Mouse (Mus musculus) CH12.LX (cell line): ENCODE measurements around the gene Sept9. TPM values are rescaled to one million over a fixed set of nuclear protein-coding genes. Genes with fewer than 3 reads are reported as not detected.

ENCODE experiments used
- DNase-seq: peaks from one replicate; pipeline ENCODE4 v3.0.0-alpha.2; 2013; ENCODE audit errors: extremely low read depth
- H3K27ac ChIP-seq: 2 replicates; pipeline ENCODE4 v1.5.1; 2012; ENCODE audit warnings: low read depth, mild to moderate bottlenecking, control low read depth, moderate library complexity; ENCODE audit not compliant: insufficient read depth
- H3K27me3 ChIP-seq: replicated peaks from 2 replicates; pipeline ENCODE3; 2012; ENCODE audit warnings: inconsistent platforms
- H3K36me3 ChIP-seq, 2 experiments: replicated peaks in 1 of 2; 2 replicates each; pipeline versions ENCODE3 to v1.6.1; 2012; ENCODE audit warnings: inconsistent platforms in 1 of 2, low read length in 1 of 2, mild to moderate bottlenecking in 1 of 2, mixed read lengths in 1 of 2, moderate library complexity in 1 of 2; ENCODE audit not compliant: control insufficient read depth in 1 of 2, insufficient read depth in 1 of 2
- H3K4me1 ChIP-seq, 2 experiments: 2 replicates each; pipeline ENCODE4 v1.6.1; 2012; ENCODE audit warnings: inconsistent platforms in 1 of 2, moderate library complexity in 1 of 2; ENCODE audit not compliant: insufficient read depth in 2 of 2, control insufficient read depth in 1 of 2
- H3K4me2 ChIP-seq: 2 replicates; pipeline ENCODE4 v1.6.1; 2012; ENCODE audit warnings: low read depth, mild to moderate bottlenecking, control low read depth; ENCODE audit not compliant: poor library complexity, insufficient read depth, severe bottlenecking
- H3K4me3 ChIP-seq, 3 experiments: fragments of 150-350 bp in 1 of 3; sonication (generic) in 1 of 3; replicated peaks in 1 of 3; 2 replicates each; pipeline versions ENCODE3 to v1.5.1; 2011 to 2012; ENCODE audit warnings: low read depth in 2 of 3, low read length in 2 of 3, mild to moderate bottlenecking in 2 of 3, moderate library complexity in 2 of 3, control low read depth in 1 of 3, improper control_type of control experiment in 1 of 3, inconsistent platforms in 1 of 3, mixed read lengths in 1 of 3; ENCODE audit not compliant: poor library complexity in 1 of 3
- H3K79me2 ChIP-seq: replicated peaks from 2 replicates; pipeline ENCODE4 v1.6.1; 2012; ENCODE audit warnings: mild to moderate bottlenecking, moderate library complexity; ENCODE audit not compliant: control insufficient read depth, poor library complexity, insufficient read depth, severe bottlenecking; ENCODE audit errors: extremely low read depth
- H3K9ac ChIP-seq: 2 replicates; pipeline ENCODE4 v1.6.1; 2012; ENCODE audit warnings: low read depth, mild to moderate bottlenecking, control low read depth, moderate library complexity; ENCODE audit not compliant: insufficient read depth
- H3K9me3 ChIP-seq: replicated peaks from 2 replicates; pipeline ENCODE3; 2012; ENCODE audit warnings: low read length, inconsistent platforms, mixed read lengths
- BHLHE40 ChIP-seq: IDR thresholded peaks from 2 replicates; pipeline ENCODE4 v1.6.1; 2011; ENCODE audit warnings: mild to moderate bottlenecking, low read depth, low read length, improper control_type of control experiment
- CHD2 ChIP-seq: IDR thresholded peaks from 2 replicates; pipeline ENCODE4 v1.6.1; 2011; ENCODE audit warnings: low read length, improper control_type of control experiment
- ELF1 ChIP-seq: IDR thresholded peaks from 2 replicates; pipeline ENCODE4 v1.6.1; 2014; ENCODE audit warnings: low read depth, mild to moderate bottlenecking, inconsistent platforms, low read length, improper control_type of control experiment
- EP300 ChIP-seq: IDR thresholded peaks from 2 replicates; pipeline ENCODE4 v1.6.1; 2011; ENCODE audit warnings: low read length, improper control_type of control experiment
- HCFC1 ChIP-seq: IDR thresholded peaks from 2 replicates; pipeline ENCODE4 v1.6.1; 2012; ENCODE audit warnings: low read depth, mild to moderate bottlenecking, inconsistent platforms, low read length, improper control_type of control experiment
- JUND ChIP-seq: conservative IDR thresholded peaks from 2 replicates; pipeline ENCODE4 v1.6.1; 2011; ENCODE audit warnings: low read depth, low read length, improper control_type of control experiment
- KAT2A ChIP-seq: IDR thresholded peaks from 2 replicates; pipeline ENCODE4 v1.6.1; 2012; ENCODE audit warnings: low read length, improper control_type of control experiment, inconsistent platforms; ENCODE audit not compliant: insufficient replicate concordance
- MAFK ChIP-seq: IDR thresholded peaks from 2 replicates; pipeline ENCODE4 v1.6.1; 2011; ENCODE audit warnings: low read length, improper control_type of control experiment; ENCODE audit not compliant: insufficient replicate concordance
- MAZ ChIP-seq: IDR thresholded peaks from 2 replicates; pipeline ENCODE4 v1.6.1; 2012; ENCODE audit warnings: low read depth, mild to moderate bottlenecking, inconsistent platforms, low read length, improper control_type of control experiment, moderate library complexity
- MEF2A ChIP-seq: IDR thresholded peaks from 2 replicates; pipeline ENCODE4 v1.6.1; 2014; ENCODE audit warnings: low read depth, mild to moderate bottlenecking, inconsistent platforms, low read length, improper control_type of control experiment, borderline replicate concordance
- MXI1 ChIP-seq: IDR thresholded peaks from 2 replicates; pipeline ENCODE4 v1.6.1; 2011; ENCODE audit warnings: mild to moderate bottlenecking, low read depth, low read length, improper control_type of control experiment
- MYC ChIP-seq: IDR thresholded peaks from 2 replicates; pipeline ENCODE4 v1.6.1; 2011; ENCODE audit warnings: low read depth, mild to moderate bottlenecking, improper control_type of control experiment, low read length
- NELFE ChIP-seq: IDR thresholded peaks from 2 replicates; pipeline ENCODE4 v1.6.1; 2011; ENCODE audit warnings: low read depth, low read length, improper control_type of control experiment
- NRF1 ChIP-seq: IDR thresholded peaks from 2 replicates; pipeline ENCODE4 v1.6.1; 2014; ENCODE audit warnings: low read depth, mild to moderate bottlenecking, inconsistent platforms, low read length, improper control_type of control experiment, moderate library complexity
- RAD21 ChIP-seq: IDR thresholded peaks from 2 replicates; pipeline ENCODE4 v1.6.1; 2011; ENCODE audit warnings: low read depth, mild to moderate bottlenecking, low read length, improper control_type of control experiment, moderate library complexity
- RCOR1 ChIP-seq: conservative IDR thresholded peaks from 2 replicates; pipeline ENCODE4 v1.6.1; 2012; ENCODE audit warnings: low read depth, mild to moderate bottlenecking, inconsistent platforms, low read length, improper control_type of control experiment
- SIN3A ChIP-seq: IDR thresholded peaks from 2 replicates; pipeline ENCODE4 v1.6.1; 2012; ENCODE audit warnings: low read length, improper control_type of control experiment, inconsistent platforms
- SMC3 ChIP-seq: IDR thresholded peaks from 2 replicates; pipeline ENCODE4 v1.6.1; 2011; ENCODE audit warnings: low read depth, low read length, improper control_type of control experiment
- TCF12 ChIP-seq: IDR thresholded peaks from 2 replicates; pipeline ENCODE4 v1.6.1; 2014; ENCODE audit warnings: low read depth, mild to moderate bottlenecking, inconsistent platforms, low read length, improper control_type of control experiment
- UBTF ChIP-seq: IDR thresholded peaks from 2 replicates; pipeline ENCODE4 v1.6.1; 2012; ENCODE audit warnings: low read depth, mild to moderate bottlenecking, inconsistent platforms, low read length, improper control_type of control experiment, moderate library complexity
- USF2 ChIP-seq: conservative IDR thresholded peaks from 2 replicates; pipeline ENCODE4 v1.6.1; 2011; ENCODE audit warnings: low read depth, low read length, improper control_type of control experiment
- ZC3H11A ChIP-seq: IDR thresholded peaks from 2 replicates; pipeline ENCODE4 v1.6.1; 2012; ENCODE audit warnings: low read depth, mild to moderate bottlenecking, inconsistent platforms, low read length, improper control_type of control experiment
- ZMIZ1 ChIP-seq: IDR thresholded peaks from 2 replicates; pipeline ENCODE4 v1.6.1; 2012; ENCODE audit warnings: low read depth, mild to moderate bottlenecking, inconsistent platforms, low read length, improper control_type of control experiment
- ZNF384 ChIP-seq: IDR thresholded peaks from 2 replicates; pipeline ENCODE4 v1.6.1; 2012; ENCODE audit warnings: low read depth, low read length, improper control_type of control experiment, inconsistent platforms
- dilution Hi-C: fragments of 300-500 bp; cut with MboI; formaldehyde crosslinking; loops from 2 replicates; pipeline ENCODE4 v1.14.3; 2020; ENCODE audit warnings: low sequenced_read_pairs; ENCODE audit not compliant: extremely low pct_unique_long_range_greater_than_20kb, extremely low pct_ligation_motif_present
- in situ Hi-C: fragments of 300-500 bp; cut with MboI; formaldehyde crosslinking; loops from 3 replicates; pipeline ENCODE4 v1.14.3; 2019; ENCODE audit warnings: low sequenced_read_pairs, low pct_ligation_motif_present, low pct_unique_long_range_greater_than_20kb, mixed read lengths
- polyA plus RNA-seq: library from polyadenylated mRNA; unstranded; fragments of >175 nt; gene quantifications from 2 replicates; pipeline ENCODE4 v1.2.1, GENCODE M21; 2012; ENCODE audit warnings: low read depth; ENCODE audit not compliant: insufficient read length
- total RNA-seq, 2 experiments: library from RNA; depleted of rRNA; stranded (reverse); fragments of 300-350 nt in 1 of 2; fragments of >200 nt in 1 of 2; gene quantifications; 2 replicates each; pipeline ENCODE4 v1.2.3; 2012 to 2014

The Sept9 gene
- total and polyA plus RNA-seq, 3 experiments, result 47.6 to 128 (median 110) TPM

DNA sequence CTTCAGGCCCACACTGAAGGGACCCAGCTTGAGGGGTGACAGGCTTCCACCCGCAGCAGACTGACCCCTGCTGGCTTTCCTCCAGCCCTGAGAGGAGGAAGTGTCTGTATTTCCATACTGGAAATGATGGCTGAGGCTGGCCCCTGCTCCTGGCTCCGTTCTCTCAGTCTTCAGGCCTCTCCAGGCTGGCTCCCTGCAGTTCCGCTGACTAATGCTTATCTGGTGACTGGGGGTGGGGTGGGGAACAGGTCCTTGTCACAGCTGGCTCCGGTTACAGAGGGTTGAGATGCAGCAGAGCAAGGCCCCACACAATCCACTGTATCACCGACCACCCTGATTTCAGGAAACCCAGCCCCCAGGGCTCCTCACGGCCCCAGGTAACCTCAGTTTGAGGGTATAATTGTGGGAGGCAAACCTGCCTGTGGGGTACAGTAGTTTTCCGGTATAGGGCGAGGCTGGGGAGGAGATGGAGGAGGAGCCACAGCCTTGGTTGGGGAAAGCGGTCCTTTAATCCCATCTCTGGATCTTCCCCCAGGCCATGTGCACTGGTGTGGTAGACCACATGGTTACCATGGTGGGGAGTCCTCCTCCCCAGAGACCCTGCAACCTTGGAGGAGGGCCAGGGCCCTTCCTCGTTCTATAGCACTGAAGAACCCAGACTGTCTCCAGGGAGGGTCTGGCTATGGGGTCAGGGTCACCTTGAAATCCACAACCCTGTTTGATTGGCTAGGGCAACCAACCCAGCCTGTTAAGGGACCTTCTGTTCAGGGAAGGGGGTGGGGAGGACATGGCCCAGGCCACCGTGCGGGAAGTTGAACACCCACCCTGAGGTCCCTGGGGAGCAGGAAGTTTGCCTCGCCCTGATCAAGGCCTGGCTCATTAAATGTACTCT is 108.7 kb downstream of the Sept9 start (continued):
- no peak for TF ChIP-seq HCFC1

DNA sequence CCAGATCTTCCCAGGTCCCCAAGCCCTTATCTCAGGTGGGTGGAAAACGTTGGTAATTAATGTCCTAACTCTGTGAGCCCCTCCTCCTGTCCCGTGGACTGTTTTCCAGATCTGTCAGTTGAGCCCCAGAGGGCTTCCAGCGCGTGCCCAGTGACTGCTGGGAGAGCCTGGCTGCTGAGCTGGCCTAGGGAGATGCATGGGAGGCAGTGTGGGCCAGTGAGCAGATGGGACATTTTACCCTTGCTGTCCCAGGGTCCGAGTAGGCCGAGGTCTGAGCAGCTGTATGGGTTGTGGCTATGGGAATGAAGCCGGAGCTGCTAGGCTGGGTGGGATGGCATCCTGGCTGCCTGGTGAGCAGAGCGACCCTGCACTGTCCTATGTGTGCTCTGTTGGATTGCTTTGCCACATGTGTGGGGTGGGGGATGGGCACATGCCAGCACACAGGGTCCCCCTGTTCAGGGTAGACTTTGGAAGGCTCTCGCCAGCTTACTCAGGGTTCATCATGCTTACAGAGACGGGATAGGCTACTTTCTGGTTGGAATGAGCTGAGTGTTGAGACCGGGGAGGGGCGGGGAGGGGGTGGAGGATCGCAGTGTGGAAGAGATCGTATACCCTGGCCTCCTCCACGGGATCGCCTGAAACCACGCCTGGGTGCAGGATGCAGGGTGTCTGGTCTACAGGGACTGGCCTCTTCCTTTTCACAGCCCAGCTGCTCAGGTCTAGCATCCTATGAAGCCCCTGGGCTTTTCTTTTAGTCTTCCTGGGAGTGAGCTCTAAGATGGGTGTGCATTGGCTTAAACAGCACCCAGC is 109.9 kb downstream of the Sept9 start:
- dilution Hi-C loops (no loop called here), in situ Hi-C loops (loop anchor here (5.0 kb wide), 1 partner anchor 42 kb away; no protein-coding TSS in a partner anchor)
- Histone ChIP-seq H3K9ac (peak overlapping the region; percentile 51), H3K27me3 (no peaks in the 10 kb centered on the region), H3K79me2 (peaks cover 20% of the 10 kb centered on the region), H3K27ac (peak overlapping the region; percentile 98), H3K4me3 (peak overlapping the region; percentile 2 to 3 (median 3)), H3K9me3 (no peaks in the 10 kb centered on the region), H3K4me2 (peak overlapping the region; percentile 67), H3K4me1 (peaks cover 89 to 97% of the 10 kb centered on the region in 2 experiments), H3K36me3 (peaks cover 3 to 35% of the 10 kb centered on the region in 2 experiments)
- no peak for DNase-seq
- TF ChIP-seq NELFE (0 out of 2 replicates have a peak, but pooled peaks have one; percentile 30), MYC (peak; percentile 63), MAZ (0 out of 2 replicates have a peak, but pooled peaks have one; percentile 35), BHLHE40 (peak; percentile 25; the same call in 1 of the 2 replicates), NRF1 (peak; percentile 63), SIN3A (peak; percentile 62), EP300 (peak; percentile 10), CHD2 (peak; percentile 86), USF2 (no peak), RAD21 (no peak), HCFC1 (no peak), MXI1 (no peak; the same call in 1 of the 2 replicates)

DNA sequence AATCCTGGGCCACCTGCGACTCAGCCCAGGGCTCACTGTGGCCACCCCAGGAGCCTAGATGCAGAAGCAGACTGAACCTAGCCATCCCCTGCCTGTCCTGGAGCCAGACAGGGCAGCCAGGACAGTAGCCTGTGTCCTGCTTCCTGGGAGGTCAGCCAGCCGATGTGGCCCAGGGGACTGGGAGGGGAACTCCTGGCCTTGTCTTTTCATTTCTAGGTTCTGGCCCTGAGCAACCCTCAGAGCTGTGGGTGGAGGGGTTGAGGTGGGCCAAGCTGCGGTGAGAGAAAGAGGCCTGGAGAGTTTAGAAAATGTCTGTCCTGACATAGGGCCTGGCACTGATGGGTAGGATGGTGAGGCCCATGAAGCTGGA is 110.4 kb downstream of the Sept9 start:
- DNase-seq, result no peak
- H3K4me3 ChIP-seq, result peak overlapping the region in 1 of 3 experiments; percentile 42
- H3K36me3 ChIP-seq, result peaks cover 3 to 35% of the 10 kb centered on the region in 2 experiments
- H3K27ac ChIP-seq, result peak overlapping the region; percentile 98
- H3K27me3 ChIP-seq, result no peaks in the 10 kb centered on the region
- dilution Hi-C loops, result no loop called here
- peak overlapping the region; percentile 67 for H3K4me2 ChIP-seq
- no peaks in the 10 kb centered on the region for H3K9me3 ChIP-seq
- H3K79me2 ChIP-seq, result peaks cover 20% of the 10 kb centered on the region
- H3K4me1 ChIP-seq, result peaks cover 87 to 97% of the 10 kb centered on the region in 2 experiments
- H3K9ac ChIP-seq, result peak overlapping the region; percentile 51
- in situ Hi-C loops, result loop anchor here (5.0 kb wide), 3 partner anchors 43 to 63 kb away; no protein-coding TSS in a partner anchor
- TF ChIP-seq ZMIZ1 (0 out of 2 replicates have a peak, but pooled peaks have one; percentile 42), NELFE (peak; percentile 37; the same call in 1 of the 2 replicates), MAFK (no peak), ELF1 (peak; percentile 44; the same call in 1 of the 2 replicates), CHD2 (no peak; the same call in 1 of the 2 replicates), JUND (0 out of 2 replicates have a peak, but pooled peaks have one; percentile 21), SMC3 (peak; percentile 14), MXI1 (peak; percentile 69), ZC3H11A (no peak), RCOR1 (no peak), MYC (0 out of 2 replicates have a peak, but pooled peaks have one; percentile 12), MEF2A (peak; percentile 61; the same call in 1 of the 2 replicates), ZNF384 (no peak), KAT2A (0 out of 2 replicates have a peak, but pooled peaks have one; percentile 54), TCF12 (peak; percentile 57; the same call in 1 of the 2 replicates), UBTF (peak; percentile 68; the same call in 1 of the 2 replicates)
